Mouse (Mus musculus) kidney, postnatal 10 days (tissue): ENCODE measurements at regions not wholly inside any gene's neighbourhood (a gene's known extent, or its start where the extent isn't known, plus 50 kb on each side); places are given as distances from the start of the nearest gene placed in this dataset.
A peak's percentile ranks its signal among the peaks of the same experiment; 100 is the strongest.

Source experiments
- DNase-seq: peaks from one replicate; pipeline ENCODE4 v3.0.0; 2021; ENCODE audit warnings: mixed read lengths

- no peak for DNase-seq
Observed at GRCm38 (mm10) chr11:64663166-64663565, 226.7 kb upstream of the F930015N05Rik start.

- no peak for DNase-seq
Observed at GRCm38 (mm10) chr11:64667010-64667409, 230.6 kb upstream of the F930015N05Rik start.

GRCm38 (mm10) chr11:64667521-64667920 is 231.1 kb upstream of the F930015N05Rik start:
- DNase-seq = no peak

GRCm38 (mm10) chr11:64671898-64672297 is 235.4 kb upstream of the F930015N05Rik start:
- DNase-seq = no peak

GRCm38 (mm10) chr11:64673546-64673945 is 237.1 kb upstream of the F930015N05Rik start:
- no peak for DNase-seq

- DNase-seq = no peak
Observed at GRCm38 (mm10) chr11:64703776-64704175, 267.3 kb upstream of the F930015N05Rik start.

GRCm38 (mm10) chr11:64711801-64712200 is 267.0 kb upstream of the Elac2 start:
- DNase-seq = no peak

GRCm38 (mm10) chr11:64715182-64715581 is 263.7 kb upstream of the Elac2 start:
- DNase-seq = no peak

- peak; percentile 91 for DNase-seq
Observed at GRCm38 (mm10) chr11:64718316-64719085, 260.3 kb upstream of the Elac2 start.

GRCm38 (mm10) chr11:64726249-64726648 is 252.6 kb upstream of the Elac2 start:
- no peak for DNase-seq

GRCm38 (mm10) chr11:64727841-64728421 is 250.9 kb upstream of the Elac2 start:
- DNase-seq = no peak

GRCm38 (mm10) chr11:64738948-64739347 is 239.9 kb upstream of the Elac2 start:
- DNase-seq = no peak

- no peak for DNase-seq
Observed at GRCm38 (mm10) chr11:64743753-64744152, 235.1 kb upstream of the Elac2 start.

GRCm38 (mm10) chr11:64746146-64746545 is 232.7 kb upstream of the Elac2 start:
- no peak for DNase-seq

- no peak for DNase-seq
Observed at GRCm38 (mm10) chr11:64749976-64750375, 228.9 kb upstream of the Elac2 start.

GRCm38 (mm10) chr11:64752299-64752698 is 226.5 kb upstream of the Elac2 start:
- no peak for DNase-seq

GRCm38 (mm10) chr11:64752816-64753215 is 226.0 kb upstream of the Elac2 start:
- DNase-seq = no peak

- no peak for DNase-seq
Observed at GRCm38 (mm10) chr11:64754076-64754475, 224.8 kb upstream of the Elac2 start.

- no peak for DNase-seq
Observed at GRCm38 (mm10) chr11:64755563-64755962, 223.3 kb upstream of the Elac2 start.

GRCm38 (mm10) chr11:64760626-64761025 is 218.2 kb upstream of the Elac2 start:
- no peak for DNase-seq

GRCm38 (mm10) chr11:64762755-64763154 is 216.1 kb upstream of the Elac2 start:
- DNase-seq = no peak

- DNase-seq = no peak
Observed at GRCm38 (mm10) chr11:64764056-64764455, 214.8 kb upstream of the Elac2 start.

GRCm38 (mm10) chr11:64776691-64777090 is 202.1 kb upstream of the Elac2 start:
- no peak for DNase-seq
